Mouse (Mus musculus) thymus, adult 2 months (tissue): ENCODE measurements around the gene Tldc1.

Experiments
- CTCF ChIP-seq: fragments of 200-500 bp; IDR thresholded peaks from 2 replicates; pipeline ENCODE4 v1.5.1; 2012; ENCODE audit warnings: mild to moderate bottlenecking, control low read depth, low read length, moderate library complexity, borderline replicate concordance; ENCODE audit not compliant: control insufficient read depth, poor library complexity, insufficient read depth; ENCODE audit errors: extremely low read depth
- POLR2A ChIP-seq: fragments of 200-500 bp; IDR thresholded peaks from 2 replicates; pipeline ENCODE4 v1.6.1; 2012; ENCODE audit warnings: mild to moderate bottlenecking, low read length, control low read depth, moderate library complexity; ENCODE audit not compliant: control insufficient read depth, poor library complexity, insufficient read depth; ENCODE audit errors: extremely low read depth

DNA sequence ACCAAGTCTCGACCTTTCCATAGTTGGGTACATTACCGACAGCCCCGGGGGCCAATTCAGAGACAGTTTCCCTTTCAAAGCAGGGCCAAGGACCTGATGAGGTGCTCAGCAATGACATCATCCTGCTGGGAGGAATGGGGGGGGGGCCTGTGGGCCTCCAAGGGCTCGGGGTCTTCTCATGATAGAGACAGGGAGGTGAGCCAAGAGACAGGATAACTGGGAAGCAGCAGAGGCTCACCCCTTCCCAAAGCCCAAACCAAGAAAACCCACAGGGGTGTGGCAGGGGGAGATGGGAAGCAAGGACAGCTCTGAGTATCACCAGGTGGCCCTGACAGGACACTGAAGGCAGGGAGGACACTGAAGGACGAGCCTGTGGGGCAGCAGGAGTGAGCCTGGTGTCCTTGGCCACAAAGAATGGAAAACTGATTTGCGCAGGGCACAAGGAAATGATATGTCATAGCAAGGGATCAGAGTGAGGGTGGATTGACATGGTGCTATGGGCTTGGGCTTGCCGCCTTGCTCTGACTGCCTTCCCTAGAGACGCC is 49.8 kb downstream of the Tldc1 start:
- TF ChIP-seq CTCF = no peak
- TF ChIP-seq POLR2A = no peak
